Mouse (Mus musculus): Measurements from ENCODE around the gene Tcp11l2.

DNA sequence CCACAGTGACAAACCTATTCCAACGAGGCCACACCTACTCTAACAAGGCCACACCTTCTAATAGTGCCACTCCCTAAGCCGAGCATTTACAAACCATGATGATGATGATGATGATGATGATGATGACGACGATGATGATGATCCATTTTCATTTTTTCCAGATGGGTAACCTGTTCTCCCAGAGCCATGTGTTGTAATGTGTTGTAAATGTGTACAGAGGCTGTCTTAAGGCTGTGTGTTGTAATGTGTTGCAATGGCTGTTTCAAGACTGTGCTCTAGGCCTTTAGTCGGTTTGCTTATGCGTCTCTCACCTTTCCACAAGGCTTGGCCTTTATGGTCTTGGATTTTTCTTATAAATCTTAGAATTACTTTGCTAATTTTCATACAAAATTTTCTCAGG is 85.7 kb downstream of the Tcp11l2 start:
- TF ChIP-seq CTCF (IDR thresholded peaks at IDR 0.05; ENCODE audit: borderline replicate concordance, insufficient read depth, low read depth, low read length) (no peak), POLR2A (IDR thresholded peaks at IDR 0.05; ENCODE audit: borderline replicate concordance, insufficient read depth, low read length) (no peak)
